Mouse (Mus musculus) Patski (cell line): ENCODE results near the gene Kctd10. TPM values are rescaled to one million over a fixed set of nuclear protein-coding genes. Genes with fewer than 3 reads are reported as not detected.
A peak's percentile ranks its signal among the peaks of the same experiment; 100 is the strongest.

ENCODE experiments used
- ATAC-seq: fragments of 100-300 bp; one replicate; pipeline ENCODE4 v1.8.0; 2021
- CTCF ChIA-PET: fragments of 350-600 bp; sonication (Branson Sonifier 250); formaldehyde crosslinking; loops from one replicate; lab custom pipeline; 2022; ENCODE audit warnings: inconsistent platforms; lab: Charles Lee
- POLR2A ChIA-PET: fragments of 350-600 bp; sonication (Branson Sonifier 250); formaldehyde crosslinking; loops from one replicate; lab custom pipeline; 2022; ENCODE audit warnings: antibody characterized with exemption, inconsistent platforms; lab: Charles Lee
- DNase-seq: peaks from one replicate; pipeline ENCODE4 v3.0.0-alpha.2; 2011; ENCODE audit warnings: low read depth, low spot score
- H3K27me3 ChIP-seq: fragments of 371-371 bp; one replicate; pipeline ENCODE4 v1.5.1; 2021
- CTCF ChIP-seq: fragments of 100-300 bp; IDR thresholded peaks from one replicate; pipeline ENCODE4 v1.5.1; 2021
- in situ Hi-C: fragments of 300-500 bp; cut with MboI; formaldehyde crosslinking; loops from 3 replicates; pipeline ENCODE4 v1.11.1; 2018; ENCODE audit warnings: low pct_unique_long_range_greater_than_20kb, mixed read lengths
- polyA plus RNA-seq: library from polyadenylated mRNA; unstranded; gene quantifications from one replicate; pipeline ENCODE4 v1.2.3, GENCODE M21; 2021

Gene Kctd10
- polyA plus RNA-seq, 1 experiment from 2014 or later, result 98.6 TPM

GRCm38 (mm10) chr5:114383184-114383904 is 3.0 kb upstream of the Kctd10 start:
- no peaks in the 10 kb centered on the region for H3K27me3 ChIP-seq
- CTCF ChIA-PET, result interaction anchor here (0.7 to 2.3 kb wide), 13 partner anchors 9 to 72 kb away, joined by 3 to 11 read pairs (median 4); no protein-coding TSS in a partner anchor
- POLR2A ChIA-PET, result interaction anchor here (1.0 kb wide), 1 partner anchor 12 kb away, joined by 3 read pairs; no protein-coding TSS in a partner anchor
- DNase-seq (no peak), ATAC-seq (no peak)
- no peak for TF ChIP-seq CTCF
- in situ Hi-C loops, result no loop called here

GRCm38 (mm10) chr5:114381013-114381351 is 674 bp upstream of the Kctd10 start:
- DNase-seq, result no peak
- ATAC-seq, result no peak

GRCm38 (mm10) chr5:114379763-114380162 is 545 bp downstream of the Kctd10 start:
- DNase-seq (no peak), ATAC-seq (peak; percentile 5)
- TF ChIP-seq CTCF, result no peak
- no peaks in the 10 kb centered on the region for H3K27me3 ChIP-seq
- POLR2A ChIA-PET, result interaction anchor here (1.0 to 1.9 kb wide), 4 partner anchors 10 to 27 kb away, joined by 3 to 9 read pairs (median 6); no protein-coding TSS in a partner anchor
- CTCF ChIA-PET, result interaction anchor here (0.9 to 2.1 kb wide), 4 partner anchors 9 to 28 kb away, joined by 3 to 5 read pairs (median 4); no protein-coding TSS in a partner anchor
- in situ Hi-C loops, result no loop called here

More at GRCm38 (mm10) chr5:114381013-114381351, 674 bp upstream of the Kctd10 start:
- POLR2A ChIA-PET, result interaction anchor here (0.9 to 1.3 kb wide), 3 partner anchors 11 to 26 kb away, joined by 4 to 5 read pairs (median 4); no protein-coding TSS in a partner anchor
- no peaks in the 10 kb centered on the region for H3K27me3 ChIP-seq
- no peak for TF ChIP-seq CTCF
- CTCF ChIA-PET, result interaction anchor here (1.2 to 1.8 kb wide), 4 partner anchors 8 to 27 kb away, joined by 3 to 5 read pairs (median 4); no protein-coding TSS in a partner anchor
- in situ Hi-C loops, result no loop called here

GRCm38 (mm10) chr5:114378936-114379335 is 1.4 kb downstream of the Kctd10 start:
- CTCF ChIA-PET, result interaction anchor here (0.9 to 2.1 kb wide), 5 partner anchors 9 to 31 kb away, joined by 3 to 5 read pairs (median 3); no protein-coding TSS in a partner anchor

GRCm38 (mm10) chr5:114378177-114378920 is 2.0 kb downstream of the Kctd10 start:
- no peak for DNase-seq
- no peaks in the 10 kb centered on the region for H3K27me3 ChIP-seq
- ChIA-PET CTCF (interaction anchor here (1.1 to 2.1 kb wide), 4 partner anchors 8 to 32 kb away, joined by 3 to 5 read pairs (median 3); no protein-coding TSS in a partner anchor), POLR2A (interaction anchor here (0.6 to 1.9 kb wide), 9 partner anchors 11 to 1422 kb away, joined by 3 to 9 read pairs (median 3); no protein-coding TSS in a partner anchor)
- no peak for ATAC-seq
- in situ Hi-C loops, result no loop called here
- no peak for TF ChIP-seq CTCF

More at GRCm38 (mm10) chr5:114378936-114379335, 1.4 kb downstream of the Kctd10 start:
- no peaks in the 10 kb centered on the region for H3K27me3 ChIP-seq
- DNase-seq (no peak), ATAC-seq (no peak)
- in situ Hi-C loops, result no loop called here
- POLR2A ChIA-PET, result interaction anchor here (0.6 to 1.9 kb wide), 5 partner anchors 11 to 178 kb away, joined by 3 to 9 read pairs (median 3); no protein-coding TSS in a partner anchor
- TF ChIP-seq CTCF, result no peak

GRCm38 (mm10) chr5:114374409-114375213 is 5.7 kb downstream of the Kctd10 start:
- in situ Hi-C loops, result no loop called here
- H3K27me3 ChIP-seq, result no peaks in the 10 kb centered on the region
- TF ChIP-seq CTCF, result no peak
- no peak for ATAC-seq
- ChIA-PET POLR2A (interaction anchor here (2.7 kb wide), 1 partner anchor 10 kb away, joined by 7 read pairs; no protein-coding TSS in a partner anchor), CTCF (interaction anchor here (1.9 kb wide), 1 partner anchor 8 kb away, joined by 5 read pairs; no protein-coding TSS in a partner anchor)
- no peak for DNase-seq

- no peak for TF ChIP-seq CTCF
- POLR2A ChIA-PET, result interaction anchor here (2.7 kb wide), 1 partner anchor 11 kb away, joined by 7 read pairs; no protein-coding TSS in a partner anchor
- H3K27me3 ChIP-seq, result no peaks in the 10 kb centered on the region
- in situ Hi-C loops, result no loop called here
- CTCF ChIA-PET, result interaction anchor here (1.5 to 1.9 kb wide), 2 partner anchors 8 to 9 kb away, joined by 5 read pairs; no protein-coding TSS in a partner anchor
- no peak for ATAC-seq
- DNase-seq, result no peak
Measured at GRCm38 (mm10) chr5:114373581-114373980, 6.7 kb downstream of the Kctd10 start.

- no peak for TF ChIP-seq CTCF
- ChIA-PET CTCF (interaction anchor here (1.5 to 1.9 kb wide), 2 partner anchors 8 to 10 kb away, joined by 5 read pairs; no protein-coding TSS in a partner anchor), POLR2A (interaction anchor here (1.2 to 2.7 kb wide), 2 partner anchors 12 to 39 kb away, joined by 3 to 7 read pairs; no protein-coding TSS in a partner anchor)
- H3K27me3 ChIP-seq, result no peaks in the 10 kb centered on the region
- in situ Hi-C loops, result no loop called here
- DNase-seq (peak; percentile 67), ATAC-seq (no peak)
Measured at GRCm38 (mm10) chr5:114373174-114373573, 7.1 kb downstream of the Kctd10 start.

- ChIA-PET POLR2A (interaction anchor here (1.2 to 1.3 kb wide), 2 partner anchors 33 to 39 kb away, joined by 3 read pairs; no protein-coding TSS in a partner anchor), CTCF (interaction anchor here (1.2 to 1.5 kb wide), 2 partner anchors 9 to 11 kb away, joined by 3 to 5 read pairs; no protein-coding TSS in a partner anchor)
- in situ Hi-C loops, result no loop called here
- TF ChIP-seq CTCF, result no peak
- no peaks in the 10 kb centered on the region for H3K27me3 ChIP-seq
- peak; percentile 93 for DNase-seq
- peak; percentile 48 for ATAC-seq
Measured at GRCm38 (mm10) chr5:114372565-114372964, 7.7 kb downstream of the Kctd10 start.
